Mouse (Mus musculus) heart, embryonic 10.5 days (tissue): Measurements from ENCODE around the gene Atp6v0a4. TPM values are rescaled to one million over a fixed set of nuclear protein-coding genes. Genes with fewer than 3 reads are reported as not detected.

Experiments
- DNase-seq: peaks from one replicate; pipeline ENCODE4 v3.0.0-alpha.2; 2017; ENCODE audit warnings: low spot score
- H3K27ac ChIP-seq: fragments of 300-500 bp; sonication (generic); 2 replicates; pipeline ENCODE4 v1.5.1; 2016; ENCODE audit warnings: mild to moderate bottlenecking
- H3K27me3 ChIP-seq: fragments of 300-500 bp; sonication (generic); 2 replicates; pipeline ENCODE4 v1.6.1; 2016; ENCODE audit warnings: mild to moderate bottlenecking; ENCODE audit not compliant: poor library complexity, insufficient read depth, severe bottlenecking
- H3K36me3 ChIP-seq: fragments of 300-500 bp; sonication (generic); 2 replicates; pipeline ENCODE4 v1.6.1; 2016; ENCODE audit warnings: mild to moderate bottlenecking, moderate library complexity
- H3K4me1 ChIP-seq: fragments of 300-500 bp; sonication (generic); 2 replicates; pipeline ENCODE4 v1.6.1; 2016; ENCODE audit warnings: mild to moderate bottlenecking
- H3K4me3 ChIP-seq: fragments of 300-500 bp; sonication (generic); 2 replicates; pipeline ENCODE4 v1.5.1; 2016; ENCODE audit warnings: mild to moderate bottlenecking, moderate library complexity
- H3K9me3 ChIP-seq: fragments of 300-500 bp; sonication (generic); 2 replicates; pipeline ENCODE4 v1.6.1; 2016; ENCODE audit warnings: mild to moderate bottlenecking, moderate library complexity
- WGBS: fragments of 180-500 bp; shearing (Covaris S2); methylation state at CpG from one replicate; pipeline ENCODE4 v1.1.7; 2016; 5-methylcytosine and 5-hydroxymethylcytosine counted together
- polyA plus RNA-seq: library from polyadenylated mRNA; unstranded; fragments of >200 nt; fragmentation: Nextera tagmentation; extraction: Ambion mirVana; gene quantifications from 2 replicates; pipeline ENCODE4 v1.2.1, GENCODE M21; 2016

The Atp6v0a4 gene
- polyA plus RNA-seq, 1 experiment from 2014 or later: not detected

DNA sequence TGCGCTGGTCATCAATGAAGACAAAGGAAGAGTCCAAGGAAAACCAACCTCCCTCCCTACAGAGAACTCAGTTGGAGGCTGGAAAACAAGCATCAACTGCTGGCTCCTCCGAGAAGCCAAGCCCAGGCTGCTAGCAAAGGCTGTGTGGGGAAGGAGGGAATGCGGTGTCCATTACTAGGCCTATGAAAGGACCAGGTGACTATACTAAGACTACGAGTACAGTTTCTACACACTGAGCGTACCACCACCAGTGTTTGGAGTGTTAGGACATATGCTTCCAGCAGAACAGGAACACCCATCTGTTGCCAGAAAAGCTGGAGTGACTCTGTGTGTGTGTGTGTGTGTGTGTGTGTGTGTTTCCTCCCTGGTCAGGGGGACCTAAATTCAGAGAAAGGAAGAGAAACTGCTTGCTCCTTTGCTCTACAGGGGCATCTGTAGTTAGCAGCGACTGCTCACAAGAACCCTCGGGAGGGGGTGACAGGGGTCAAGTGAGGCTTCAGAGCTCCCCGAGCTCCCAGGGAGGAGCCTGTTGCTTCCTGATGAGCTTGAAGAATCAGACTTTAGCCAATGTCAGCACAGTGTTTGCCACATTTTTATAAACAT, 21.2 kb upstream of the Atp6v0a4 start:
- H3K27me3 ChIP-seq: no peaks in the 10 kb centered on the region
- WGBS: 68% methylated on average over 8 of the region's 8 CpGs
- peaks cover 21% of the 10 kb centered on the region for H3K4me1 ChIP-seq
- no peak overlapping the region for H3K27ac ChIP-seq
- H3K36me3 ChIP-seq: peaks cover 23% of the 10 kb centered on the region
- H3K4me3 ChIP-seq: no peak overlapping the region
- no peaks in the 10 kb centered on the region for H3K9me3 ChIP-seq
- DNase-seq: no peak

DNA sequence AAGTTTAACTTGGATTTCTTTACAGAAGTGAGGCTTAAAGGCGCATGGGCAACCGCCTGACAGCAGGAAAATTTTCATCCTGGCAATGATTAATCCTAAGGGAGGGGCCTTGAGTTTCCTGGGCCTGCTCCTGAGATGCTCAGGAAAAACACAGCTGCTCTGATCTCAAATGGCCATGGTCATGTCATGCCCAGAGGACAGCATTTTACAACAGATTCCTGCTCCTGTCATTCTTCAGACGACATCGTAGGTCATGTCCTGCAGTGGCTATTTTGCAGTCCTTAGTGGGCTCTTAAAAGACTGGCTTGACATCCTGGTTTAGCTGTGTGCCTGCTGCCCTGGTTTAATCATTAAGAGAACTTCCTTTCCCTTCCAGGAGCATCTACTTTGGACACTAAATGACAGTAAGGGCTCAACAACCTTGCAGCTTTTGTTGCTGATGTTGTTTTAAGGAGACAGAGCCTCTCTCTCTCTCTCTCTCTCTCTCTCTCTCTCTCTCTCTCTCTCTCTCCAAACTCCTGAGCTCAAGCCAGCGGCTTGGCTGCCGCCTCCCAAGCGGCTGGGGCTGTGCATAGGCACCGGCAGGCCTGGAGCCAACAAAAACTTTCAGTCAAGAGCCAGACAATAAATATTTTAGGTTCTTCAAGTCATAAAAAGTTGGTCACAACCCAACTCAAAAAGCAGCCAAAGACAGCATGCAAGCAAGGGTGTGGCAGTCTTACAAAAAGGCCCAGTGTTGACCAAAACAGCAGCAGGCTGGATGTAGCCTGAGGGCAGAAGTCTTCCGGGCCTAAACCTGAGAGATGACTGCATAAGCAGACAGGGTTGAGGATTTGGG, 20.0 kb upstream of the Atp6v0a4 start:
- no peak overlapping the region for H3K27ac ChIP-seq
- H3K4me1 ChIP-seq: peaks cover 21% of the 10 kb centered on the region
- DNase-seq: no peak
- H3K36me3 ChIP-seq: peaks cover 23% of the 10 kb centered on the region
- no peak overlapping the region for H3K4me3 ChIP-seq
- no peaks in the 10 kb centered on the region for H3K27me3 ChIP-seq
- no peaks in the 10 kb centered on the region for H3K9me3 ChIP-seq
- 62% methylated on average over 9 of the region's 9 CpGs for WGBS

DNA sequence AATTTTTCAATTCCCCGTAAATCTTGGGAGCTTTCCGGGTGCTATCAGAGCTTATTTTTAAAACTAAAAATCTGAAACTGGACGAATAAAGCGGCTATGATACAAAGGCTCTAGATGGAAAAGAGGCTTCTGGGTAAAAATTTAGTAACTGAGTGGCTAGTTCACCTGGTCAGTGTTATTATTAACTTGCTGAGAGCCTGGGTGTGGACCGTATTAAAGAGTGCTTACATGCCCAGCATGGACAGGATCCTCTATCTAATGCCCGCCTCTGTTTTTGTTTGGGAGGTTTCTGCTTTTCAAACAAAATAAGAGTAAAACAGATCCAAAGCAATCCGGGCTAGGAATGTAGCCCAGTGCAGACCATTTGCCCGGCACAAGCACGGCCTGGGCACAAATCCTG, 16.0 kb upstream of the Atp6v0a4 start:
- DNase-seq: no peak
- Histone ChIP-seq H3K9me3 (no peaks in the 10 kb centered on the region), H3K4me1 (0 out of 2 replicates have a peak, but pooled peaks cover 3% of the 10 kb centered on the region), H3K4me3 (no peak overlapping the region), H3K36me3 (peaks cover 14% of the 10 kb centered on the region), H3K27me3 (no peaks in the 10 kb centered on the region), H3K27ac (no peak overlapping the region)
- WGBS: 87% methylated on average over 9 of the region's 9 CpGs

DNA sequence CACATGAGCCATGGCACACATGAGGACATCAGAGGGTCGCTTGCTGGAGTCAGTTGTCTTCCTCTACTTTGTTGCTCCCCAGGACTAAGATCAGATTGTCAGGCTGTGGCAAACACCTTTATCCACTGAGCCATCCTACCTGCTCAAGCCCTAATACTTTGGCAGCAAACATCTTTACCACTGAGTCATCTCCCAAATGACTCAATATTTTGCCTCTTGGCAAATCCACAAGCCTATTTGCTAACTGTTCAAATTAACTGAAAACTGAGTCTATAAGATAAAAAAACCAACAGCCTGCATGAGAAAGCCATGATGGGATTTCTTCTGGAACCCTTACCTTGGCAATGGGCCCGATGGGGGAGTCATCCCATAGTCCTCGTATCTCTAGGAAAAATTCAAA, 14.7 kb upstream of the Atp6v0a4 start:
- no peak overlapping the region for H3K4me3 ChIP-seq
- WGBS: 94% methylated on average over 3 of the region's 3 CpGs
- H3K27me3 ChIP-seq: no peaks in the 10 kb centered on the region
- no peak overlapping the region for H3K27ac ChIP-seq
- no peaks in the 10 kb centered on the region for H3K9me3 ChIP-seq
- H3K36me3 ChIP-seq: peaks cover 23% of the 10 kb centered on the region
- H3K4me1 ChIP-seq: no peaks in the 10 kb centered on the region
- no peak for DNase-seq

DNA sequence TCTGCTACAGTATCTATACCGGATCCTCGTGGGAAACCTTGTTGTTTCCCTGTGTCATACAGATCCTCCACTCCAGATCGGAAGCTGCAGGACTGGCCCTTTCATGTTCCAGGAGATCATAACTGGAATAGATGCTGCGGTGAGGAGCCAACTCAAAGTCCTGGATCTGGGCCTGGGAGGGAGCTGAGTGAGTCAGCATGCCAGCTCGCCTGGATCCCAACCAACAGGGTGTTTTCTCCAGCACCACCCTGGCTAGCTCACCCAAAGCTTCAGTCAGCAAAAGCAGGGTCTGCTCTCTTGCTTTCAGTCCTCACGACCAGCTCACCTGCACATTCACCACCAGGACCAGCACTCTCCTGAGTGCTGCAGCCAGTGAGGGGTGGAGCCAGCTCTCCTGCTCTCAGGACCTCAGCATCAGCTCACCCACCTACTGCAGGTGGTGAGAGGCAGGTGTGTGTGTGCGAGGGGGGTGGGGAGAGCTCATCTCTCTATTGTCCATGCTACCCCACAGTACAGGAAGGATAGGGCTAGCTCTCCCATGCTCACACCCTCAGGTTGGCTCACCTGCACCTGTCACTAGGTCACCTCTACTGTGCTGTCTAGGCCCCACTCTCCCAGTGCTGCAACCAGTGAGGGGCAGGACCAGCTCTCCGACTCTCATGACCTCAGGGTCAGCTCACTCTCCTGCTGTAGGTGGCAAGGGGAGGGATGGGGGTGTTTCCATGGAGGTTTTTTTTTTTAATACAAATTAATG, 10.6 kb upstream of the Atp6v0a4 start:
- Histone ChIP-seq H3K9me3 (peaks cover 1% of the 10 kb centered on the region; the same call in 1 of the 2 replicates), H3K4me3 (no peak overlapping the region), H3K4me1 (no peaks in the 10 kb centered on the region), H3K36me3 (peaks cover 28% of the 10 kb centered on the region), H3K27me3 (no peaks in the 10 kb centered on the region), H3K27ac (no peak overlapping the region)
- WGBS: 80% methylated on average over 8 of the region's 8 CpGs
- no peak for DNase-seq

DNA sequence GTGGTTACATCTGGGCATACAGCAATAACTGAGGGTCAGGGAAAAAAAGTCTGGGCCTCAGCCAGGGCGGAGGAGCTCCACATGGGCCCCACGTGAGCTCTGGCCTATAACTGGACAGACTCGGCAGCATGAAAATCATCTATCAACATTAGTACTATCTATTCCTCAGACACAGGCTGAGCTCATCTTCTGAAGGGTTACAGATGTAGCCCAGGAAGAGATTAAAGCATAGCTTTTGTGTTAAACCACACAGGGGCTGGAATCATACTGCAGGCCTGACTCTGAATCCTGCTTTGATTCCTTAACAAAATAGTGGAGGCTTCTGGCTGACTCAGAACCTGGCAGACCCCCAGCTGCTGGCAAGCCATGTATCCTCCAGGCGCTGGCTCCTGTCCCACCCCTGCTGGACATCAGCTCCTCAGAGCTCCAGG, 7.4 kb upstream of the Atp6v0a4 start:
- no peak overlapping the region for H3K27ac ChIP-seq
- no peak overlapping the region for H3K4me3 ChIP-seq
- peaks cover 48% of the 10 kb centered on the region for H3K36me3 ChIP-seq
- H3K4me1 ChIP-seq: 0 out of 2 replicates have a peak, but pooled peaks cover 2% of the 10 kb centered on the region
- 77% methylated on average over 4 of the region's 4 CpGs for WGBS
- no peaks in the 10 kb centered on the region for H3K27me3 ChIP-seq
- no peak for DNase-seq
- H3K9me3 ChIP-seq: peaks cover 3% of the 10 kb centered on the region; the same call in 1 of the 2 replicates

DNA sequence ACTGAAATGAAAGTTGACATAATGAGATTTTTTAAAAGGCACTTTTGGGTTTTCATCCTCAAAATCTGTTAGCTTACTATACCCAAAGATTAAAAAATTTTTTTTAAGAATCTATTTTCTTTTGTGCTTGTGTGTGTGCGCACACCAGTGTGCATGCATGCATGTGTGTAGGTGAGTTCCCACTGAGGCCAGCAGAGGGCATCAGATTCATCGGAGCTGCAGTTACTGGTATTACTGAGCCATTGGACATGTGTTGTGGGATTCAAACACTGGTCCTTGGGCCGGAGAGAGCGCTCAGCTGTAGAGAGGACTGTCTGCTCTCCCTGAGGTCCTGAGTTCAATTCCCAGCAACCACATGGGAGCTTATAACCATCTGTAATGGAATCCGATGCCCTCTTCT, 5.5 kb upstream of the Atp6v0a4 start:
- Histone ChIP-seq H3K36me3 (peaks cover 38% of the 10 kb centered on the region), H3K27me3 (no peaks in the 10 kb centered on the region), H3K9me3 (peaks cover 3% of the 10 kb centered on the region; the same call in 1 of the 2 replicates), H3K4me1 (0 out of 2 replicates have a peak, but pooled peaks cover 2% of the 10 kb centered on the region), H3K27ac (no peak overlapping the region), H3K4me3 (no peak overlapping the region)
- 95% methylated on average over 5 of the region's 5 CpGs for WGBS
- DNase-seq: no peak

DNA sequence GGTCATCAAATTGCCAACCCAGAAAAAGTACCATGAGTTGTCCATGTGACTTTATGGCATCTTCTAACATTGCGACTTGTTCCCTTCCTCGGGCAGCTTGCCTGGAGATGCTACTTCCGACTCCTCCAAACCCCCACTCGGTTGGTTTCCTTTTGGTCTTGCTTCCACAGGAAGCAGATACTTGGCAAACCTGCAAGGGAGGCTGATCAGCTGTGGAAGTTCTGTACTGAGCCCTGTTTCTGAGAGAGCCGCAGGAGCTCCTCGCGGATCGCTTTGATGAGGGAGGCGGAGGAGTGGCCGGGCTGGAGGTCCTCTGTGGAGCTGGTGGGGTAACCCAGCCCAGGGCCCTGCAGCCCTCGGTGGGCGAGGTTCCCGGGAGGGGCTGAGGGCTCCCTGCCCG, 3.7 kb upstream of the Atp6v0a4 start:
- peaks cover 39% of the 10 kb centered on the region for H3K36me3 ChIP-seq
- H3K27me3 ChIP-seq: no peaks in the 10 kb centered on the region
- peaks cover 3% of the 10 kb centered on the region; the same call in 1 of the 2 replicates for H3K9me3 ChIP-seq
- peaks cover 11% of the 10 kb centered on the region; the same call in 1 of the 2 replicates for H3K4me1 ChIP-seq
- WGBS: 85% methylated on average over 14 of the region's 14 CpGs
- no peak overlapping the region for H3K27ac ChIP-seq
- DNase-seq: no peak
- no peak overlapping the region for H3K4me3 ChIP-seq

DNA sequence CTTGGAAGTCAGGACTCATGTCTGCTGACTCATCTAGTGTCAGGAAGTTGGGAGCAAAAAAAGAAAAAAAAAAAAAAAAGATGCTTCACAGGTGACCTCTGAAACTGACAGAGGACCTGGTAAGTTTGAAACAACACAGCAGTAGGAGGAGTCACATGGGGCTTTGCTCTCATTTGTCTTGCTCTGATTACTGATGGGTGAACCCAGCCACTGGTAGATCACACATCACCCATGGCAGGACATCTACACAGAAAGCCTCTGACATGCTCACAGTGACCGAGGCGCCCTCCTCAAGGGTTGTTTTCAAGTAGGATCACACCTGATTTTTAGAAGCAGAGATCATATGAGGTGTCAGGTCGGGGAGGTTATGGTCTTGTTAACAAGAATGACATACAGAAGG, 1.1 kb upstream of the Atp6v0a4 start:
- no peaks in the 10 kb centered on the region for H3K27me3 ChIP-seq
- no peak overlapping the region for H3K27ac ChIP-seq
- H3K36me3 ChIP-seq: peaks cover 34% of the 10 kb centered on the region
- 89% methylated on average over 3 of the region's 3 CpGs for WGBS
- DNase-seq: no peak
- H3K9me3 ChIP-seq: peaks cover 3% of the 10 kb centered on the region; the same call in 1 of the 2 replicates
- H3K4me3 ChIP-seq: no peak overlapping the region
- peaks cover 25% of the 10 kb centered on the region; the same call in 1 of the 2 replicates for H3K4me1 ChIP-seq

DNA sequence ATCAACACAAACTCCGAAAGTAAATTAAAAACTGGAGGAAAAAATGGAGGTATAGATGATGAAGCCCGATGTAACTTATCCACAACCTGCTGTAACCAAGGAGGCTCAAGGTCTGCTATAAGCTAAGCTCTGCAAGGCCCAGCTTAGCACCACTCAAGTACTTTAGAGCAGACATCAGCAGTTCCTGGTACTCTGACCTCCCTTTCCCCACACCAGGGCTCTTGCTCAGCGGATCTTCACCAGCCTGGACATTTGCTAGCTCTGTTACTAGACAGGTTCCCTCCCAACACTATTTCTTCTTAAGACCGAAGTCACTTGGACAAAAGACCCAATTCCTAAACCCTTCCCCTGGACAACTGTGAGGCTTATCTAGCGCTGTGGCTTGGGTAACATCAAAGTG, 496 bp upstream of the Atp6v0a4 start:
- no peak overlapping the region for H3K27ac ChIP-seq
- no peak overlapping the region for H3K4me3 ChIP-seq
- H3K36me3 ChIP-seq: peaks cover 29% of the 10 kb centered on the region
- 92% methylated on average over 5 of the region's 5 CpGs for WGBS
- peaks cover 1% of the 10 kb centered on the region; the same call in 1 of the 2 replicates for H3K9me3 ChIP-seq
- no peaks in the 10 kb centered on the region for H3K27me3 ChIP-seq
- H3K4me1 ChIP-seq: peaks cover 25% of the 10 kb centered on the region; the same call in 1 of the 2 replicates
- no peak for DNase-seq

DNA sequence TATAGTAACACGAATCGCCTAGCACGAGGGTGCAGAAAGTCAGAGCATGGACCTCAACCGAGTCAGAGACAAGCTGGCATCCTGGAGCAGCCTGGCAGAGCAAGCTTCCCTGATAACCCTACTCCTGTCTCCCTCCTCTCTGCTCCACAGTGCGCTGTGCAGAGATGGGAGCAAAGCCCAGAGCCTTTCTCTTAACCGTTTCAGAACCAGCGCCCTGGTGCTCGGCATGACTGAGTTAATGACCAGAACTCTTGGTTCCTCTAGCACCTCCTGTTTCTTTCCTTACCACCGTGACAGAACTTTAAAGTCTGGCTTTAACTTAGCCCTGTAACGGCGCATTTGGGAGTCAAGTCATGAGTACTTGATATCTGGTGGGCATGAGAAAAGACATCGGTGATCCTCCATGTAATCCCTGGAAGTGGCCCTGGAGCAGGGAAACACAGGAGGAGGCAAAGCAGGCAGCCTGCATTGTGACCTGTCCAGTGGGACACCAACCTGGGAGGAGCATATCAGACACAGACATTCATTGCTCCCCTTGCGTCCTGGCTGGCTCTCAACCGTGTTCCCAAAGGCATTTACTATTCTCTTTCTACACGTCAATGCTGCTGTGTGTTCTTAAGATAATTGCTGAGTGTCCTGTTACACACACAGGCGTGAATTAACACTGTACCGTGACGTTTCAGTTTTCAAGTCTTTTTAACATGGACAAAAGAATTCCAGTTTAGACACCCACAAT, 747 bp downstream of the Atp6v0a4 start:
- peaks cover 23% of the 10 kb centered on the region for H3K36me3 ChIP-seq
- peak overlapping the region; percentile 36; the same call in 1 of the 2 replicates for H3K27ac ChIP-seq
- DNase-seq: no peak
- H3K4me3 ChIP-seq: no peak overlapping the region
- peaks cover 25% of the 10 kb centered on the region; the same call in 1 of the 2 replicates for H3K4me1 ChIP-seq
- no peaks in the 10 kb centered on the region for H3K27me3 ChIP-seq
- 82% methylated on average over 18 of the region's 18 CpGs for WGBS
- no peaks in the 10 kb centered on the region for H3K9me3 ChIP-seq

DNA sequence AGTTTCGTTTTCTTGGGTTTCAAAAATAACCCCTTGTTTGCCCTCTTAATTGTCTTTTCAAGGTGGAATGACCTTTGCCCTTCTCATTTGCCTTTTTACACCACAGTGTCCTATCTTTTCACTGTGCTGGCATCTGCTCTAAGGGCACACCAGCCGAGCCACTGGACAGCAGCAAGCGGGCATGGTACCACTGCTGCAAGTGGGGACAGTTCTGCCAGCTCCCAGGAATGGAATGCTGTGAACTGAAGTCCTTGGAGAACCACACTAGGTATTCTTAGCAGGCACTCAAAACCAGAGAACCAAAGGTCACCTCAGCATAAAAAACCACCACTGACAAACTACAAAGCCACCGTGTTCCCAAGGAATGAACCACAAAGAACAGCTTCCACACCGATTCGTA, 1.6 kb downstream of the Atp6v0a4 start:
- Histone ChIP-seq H3K27me3 (no peaks in the 10 kb centered on the region), H3K27ac (no peak overlapping the region), H3K9me3 (no peaks in the 10 kb centered on the region), H3K36me3 (0 out of 2 replicates have a peak, but pooled peaks cover 14% of the 10 kb centered on the region), H3K4me1 (peaks cover 22% of the 10 kb centered on the region; the same call in 1 of the 2 replicates), H3K4me3 (no peak overlapping the region)
- WGBS: 67% methylated on average over 6 of the region's 6 CpGs
- DNase-seq: no peak
